Mouse (Mus musculus) G1E (cell line): ENCODE data around the gene Ppfia3.

ENCODE experiments used
- CTCF ChIP-seq: IDR thresholded peaks from 2 replicates; pipeline ENCODE4 v1.5.1; 2012; ENCODE audit warnings: low read depth, low read length, inconsistent platforms, mixed read lengths
- POLR2AphosphoS5 ChIP-seq: IDR thresholded peaks from 2 replicates; pipeline ENCODE4 v1.6.1; 2012; ENCODE audit warnings: low read depth, low read length, inconsistent platforms; ENCODE audit not compliant: insufficient replicate concordance

DNA sequence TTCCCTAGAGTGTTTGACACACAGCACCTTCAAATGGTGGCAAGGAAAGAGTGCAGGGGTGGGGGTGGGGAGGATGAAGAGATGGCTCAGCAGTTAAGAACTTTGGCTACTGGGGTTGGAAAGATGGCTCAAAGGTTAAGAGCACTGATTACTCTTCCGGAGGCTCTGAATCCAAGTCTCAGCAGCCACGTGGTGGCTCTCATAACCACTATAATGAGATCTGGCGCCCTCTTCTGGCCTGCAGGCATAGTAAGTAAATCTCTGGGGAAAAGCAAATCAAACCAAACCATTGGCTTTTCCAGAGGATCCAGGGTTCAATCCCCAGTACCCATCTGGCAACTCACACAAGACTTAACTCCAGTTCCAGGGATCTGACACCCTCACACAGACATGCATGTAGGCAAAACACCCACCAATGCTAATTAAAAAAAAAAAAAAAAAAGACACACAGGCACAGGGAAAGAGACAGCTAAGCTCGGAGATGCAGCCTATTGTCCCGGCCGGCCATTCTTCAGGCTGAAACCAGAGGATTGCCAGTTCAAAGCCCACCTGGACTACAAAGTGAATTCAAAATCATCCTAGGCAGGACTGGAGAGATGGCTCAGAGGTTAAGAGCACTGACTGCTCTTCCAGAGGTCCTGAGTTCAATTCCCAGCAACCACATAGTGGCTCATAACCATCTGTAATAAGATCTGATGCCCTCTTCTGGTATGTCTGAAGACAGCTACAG, 36.9 kb upstream of the Ppfia3 start:
- no peak for TF ChIP-seq POLR2AphosphoS5
- TF ChIP-seq CTCF, result peak; percentile 46; the same call in 1 of the 2 replicates
